Mouse (Mus musculus): ENCODE data around the gene Ube2l3. TPM values are rescaled to one million over a fixed set of nuclear protein-coding genes. Genes with fewer than 3 reads are reported as not detected.

Ube2l3 gene
- polyA plus RNA-seq, 1 experiment, result 133 TPM

GRCm38 (mm10) chr16:17117309-17117799, 85.1 kb downstream of the Ube2l3 start:
- no peak overlapping the region for H3K4me3 ChIP-seq (replicated peaks; ENCODE audit: insufficient read depth, low read depth, low read length)
- TF ChIP-seq POLR2A (IDR thresholded peaks at IDR 0.05; ENCODE audit: borderline replicate concordance, insufficient read depth, low read length) (no peak), CTCF (IDR thresholded peaks at IDR 0.05; ENCODE audit: borderline replicate concordance, insufficient read depth, low read depth, low read length) (no peak)
- no peak for DNase-seq
- H3K4me1 ChIP-seq (ENCODE audit: control insufficient read depth, insufficient read depth, low read length), result no peaks in the 10 kb centered on the region
- H3K27me3 ChIP-seq (ENCODE audit: control insufficient read depth, insufficient read depth, low read length), result no peaks in the 10 kb centered on the region
- WGBS, result 83% methylated on average over 5 of the region's 5 CpGs
- no peak overlapping the region for H3K27ac ChIP-seq (ENCODE audit: insufficient read depth, low read length)

GRCm38 (mm10) chr16:17110771-17111743, 91.4 kb downstream of the Ube2l3 start, which contains the start of gene Ppil2:
Gene Ppil2, minus strand, starts transcription at chr16:17111257.
- no peaks in the 10 kb centered on the region; the same call in 1 of the 2 replicates for H3K4me1 ChIP-seq (ENCODE audit: control insufficient read depth, insufficient read depth, low read length)
- TF ChIP-seq POLR2A (IDR thresholded peaks at IDR 0.05; ENCODE audit: borderline replicate concordance, insufficient read depth, low read length) (peak; percentile 98; the same call in 1 of the 2 replicates), CTCF (IDR thresholded peaks at IDR 0.05; ENCODE audit: borderline replicate concordance, insufficient read depth, low read depth, low read length) (no peak)
- DNase-seq, result peak; percentile 77 to 80
- WGBS, result 7% methylated on average over 38 of the region's 38 CpGs
- H3K27me3 ChIP-seq (ENCODE audit: control insufficient read depth, insufficient read depth, low read length), result no peaks in the 10 kb centered on the region
- no peak within 1 kb of the TSS for H3K27ac ChIP-seq (ENCODE audit: insufficient read depth, low read length)
- peak within 1 kb of the TSS; percentile 66 for H3K4me3 ChIP-seq (replicated peaks; ENCODE audit: insufficient read depth, low read depth, low read length)

GRCm38 (mm10) chr16:17104600-17104999, 97.8 kb downstream of the Ube2l3 start:
- Histone ChIP-seq H3K27ac (ENCODE audit: insufficient read depth, low read length) (no peak overlapping the region), H3K4me3 (replicated peaks; ENCODE audit: insufficient read depth, low read depth, low read length) (no peak overlapping the region), H3K4me1 (ENCODE audit: control insufficient read depth, insufficient read depth, low read length) (no peaks in the 10 kb centered on the region; the same call in 1 of the 2 replicates), H3K27me3 (ENCODE audit: control insufficient read depth, insufficient read depth, low read length) (no peaks in the 10 kb centered on the region)
- no peak for DNase-seq
- WGBS, result 63% methylated on average over 4 of the region's 4 CpGs
- TF ChIP-seq POLR2A (IDR thresholded peaks at IDR 0.05; ENCODE audit: borderline replicate concordance, insufficient read depth, low read length) (no peak), CTCF (IDR thresholded peaks at IDR 0.05; ENCODE audit: borderline replicate concordance, insufficient read depth, low read depth, low read length) (no peak)

- DNase-seq, result no peak
- H3K27me3 ChIP-seq (ENCODE audit: control insufficient read depth, insufficient read depth, low read length), result no peaks in the 10 kb centered on the region
- H3K4me1 ChIP-seq (ENCODE audit: control insufficient read depth, insufficient read depth, low read length), result no peaks in the 10 kb centered on the region
- H3K4me3 ChIP-seq (replicated peaks; ENCODE audit: insufficient read depth, low read depth, low read length), result no peak overlapping the region
- WGBS, result 45% methylated on average over 7 of the region's 7 CpGs
- H3K27ac ChIP-seq (ENCODE audit: insufficient read depth, low read length), result no peak overlapping the region
- TF ChIP-seq POLR2A (IDR thresholded peaks at IDR 0.05; ENCODE audit: borderline replicate concordance, insufficient read depth, low read length) (no peak), CTCF (IDR thresholded peaks at IDR 0.05; ENCODE audit: borderline replicate concordance, insufficient read depth, low read depth, low read length) (no peak)
These were observed 99.7 kb downstream of the Ube2l3 start for GRCm38 (mm10) chr16:17102630-17103220.

Other genes starting within 250 kb of the Ube2l3 start
- gene Mapk1, start 219.3 kb downstream of the Ube2l3 start, polyA plus RNA-seq (2012; rRNA removed), result 154 and 162 TPM in 2 replicates
- gene Ypel1, start 133.0 kb downstream of the Ube2l3 start, polyA plus RNA-seq (2012; rRNA removed), result 2.2 and 2.3 TPM in 2 replicates
- gene Ppil2, start 91.4 kb downstream of the Ube2l3 start, polyA plus RNA-seq (2012; rRNA removed), result 108 and 111 TPM in 2 replicates
- gene 2610318N02Rik, start 77.5 kb downstream of the Ube2l3 start, polyA plus RNA-seq (2012; rRNA removed), result 0.81 and 1.2 TPM in 2 replicates
- gene Sdf2l1, start 70.3 kb downstream of the Ube2l3 start, polyA plus RNA-seq (2012; rRNA removed), result 20.4 and 21.5 TPM in 2 replicates
- 13.8 and 15.3 TPM in 2 replicates for gene Ydjc, start 58.0 kb downstream of the Ube2l3 start, polyA plus RNA-seq (2012; rRNA removed)
- gene Ccdc116, start 55.4 kb downstream of the Ube2l3 start, polyA plus RNA-seq (2012; rRNA removed), result 1.5 TPM in 2 replicates
- 0.55 and 0.57 TPM in 2 replicates for gene Rimbp3, start 6.0 kb upstream of the Ube2l3 start, polyA plus RNA-seq (2012; rRNA removed)
- 4.1 TPM in 2 replicates for gene Hic2, start 30.9 kb upstream of the Ube2l3 start, polyA plus RNA-seq (2012; rRNA removed)
- 59.3 and 66.9 TPM in 2 replicates for gene Tmem191c, start 73.4 kb upstream of the Ube2l3 start, polyA plus RNA-seq (2012; rRNA removed)
- 6.0 and 6.5 TPM in 2 replicates for gene Serpind1, start 128.7 kb upstream of the Ube2l3 start, polyA plus RNA-seq (2012; rRNA removed)
- 9.4 and 10.1 TPM in 2 replicates for gene Snap29, start 203.3 kb upstream of the Ube2l3 start, polyA plus RNA-seq (2012; rRNA removed)
- 251 and 265 TPM in 2 replicates for gene Pi4ka, start 203.7 kb upstream of the Ube2l3 start, polyA plus RNA-seq (2012; rRNA removed)
- gene Crkl, start 249.3 kb upstream of the Ube2l3 start, polyA plus RNA-seq (2012; rRNA removed), result 37.9 and 41.0 TPM in 2 replicates

Measured in cerebellum, adult 2 months (tissue).